Mouse (Mus musculus) adipose tissue, adult 10 weeks (tissue): ENCODE data around the gene Tcf25. TPM values are rescaled to one million over a fixed set of nuclear protein-coding genes. Genes with fewer than 3 reads are reported as not detected.

Source experiments
- polyA plus RNA-seq: library from polyadenylated mRNA; stranded (reverse); fragments of 350-450 nt; fragmentation: Illumina TruSeq; extraction: RNeasy Lipid Tissue Mini Kit (QIAGEN cat#74804); gene quantifications from one replicate; pipeline ENCODE4 v1.2.3, GENCODE M21; 2014; ENCODE audit warnings: low read depth, low replicate concordance

The Tcf25 gene
- 213 TPM for polyA plus RNA-seq

GRCm38 (mm10) chr8:123373403-123374238 lies at the start of gene Tcf25:
Gene Tcf25 (plus strand): TSS chr8:123373753.

DNA sequence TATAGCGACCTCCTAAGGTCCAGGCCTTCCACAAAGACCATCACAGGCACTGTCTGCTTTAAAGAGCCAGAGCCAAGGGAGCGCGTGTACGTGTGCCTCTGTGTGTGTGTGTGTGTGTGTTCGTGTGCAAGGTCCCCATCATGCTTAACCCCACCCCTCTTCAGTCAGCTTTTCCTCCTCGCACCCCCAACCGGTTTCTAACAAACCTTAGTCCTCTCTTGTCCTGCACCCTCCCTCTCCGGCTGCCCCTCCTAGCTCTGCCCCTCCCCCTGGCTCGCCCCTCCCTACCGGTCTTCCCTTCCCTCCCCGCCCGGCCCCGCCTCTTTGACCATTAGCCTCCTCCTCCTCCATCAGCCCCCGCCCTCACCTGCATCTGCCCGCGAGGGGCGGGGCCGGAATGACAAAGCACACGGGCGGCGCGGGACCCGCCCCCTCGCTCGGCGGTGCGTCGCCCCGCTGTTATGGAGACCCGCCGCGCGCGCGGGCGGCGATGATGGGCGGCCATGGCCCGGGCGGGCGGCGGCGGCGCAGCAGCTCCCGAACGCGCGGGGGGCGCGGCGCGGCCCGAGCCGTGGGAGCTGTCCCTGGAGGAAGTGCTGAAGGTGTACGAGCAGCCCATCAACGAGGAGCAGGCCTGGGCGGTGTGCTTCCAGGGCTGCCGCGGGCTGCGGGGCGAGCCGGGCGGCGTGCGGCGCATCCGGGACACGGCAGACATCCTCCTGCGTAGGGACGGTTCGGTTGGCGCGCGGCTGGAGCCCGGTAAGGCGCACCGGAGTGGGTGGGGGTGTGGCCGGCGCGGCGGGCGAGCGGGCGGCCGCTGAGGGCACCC lies 41.1 kb upstream of the Tcf25 start, which contains the start of gene Spire2:
Gene Spire2 (plus strand): TSS at position 452 of the 829 bp plus-strand sequence.

GRCm38 (mm10) chr8:123406786-123407185 lies 33.2 kb downstream of the Tcf25 start, which contains the start of gene Mc1r:
Gene Mc1r (plus strand): TSS chr8:123407107.

DNA sequence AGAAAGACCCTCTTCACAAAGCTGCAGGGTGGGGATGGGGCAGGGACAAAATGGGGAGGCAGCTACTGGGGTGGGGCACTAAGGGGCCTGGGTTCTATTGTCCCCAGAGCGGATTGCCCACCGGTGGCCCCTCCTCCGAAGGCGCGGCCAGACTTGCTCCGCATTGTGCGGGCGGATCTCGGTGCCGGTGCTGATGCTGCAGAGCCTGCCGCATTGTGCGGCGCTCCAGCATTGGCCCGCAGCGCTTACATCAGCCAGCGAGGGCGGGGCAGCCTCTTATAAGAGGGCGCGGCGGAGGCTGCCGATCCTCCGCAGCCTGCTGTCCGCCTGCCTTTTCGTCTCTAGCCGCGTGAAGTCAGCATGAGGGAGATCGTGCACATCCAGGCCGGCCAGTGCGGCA lies 37.7 kb downstream of the Tcf25 start, which contains the start of gene Tubb3:
Gene Tubb3 (plus strand): TSS at position 179 of the 400 bp plus-strand sequence.

GRCm38 (mm10) chr8:123423441-123423840 lies 49.9 kb downstream of the Tcf25 start, which contains the start of gene Def8:
Gene Def8 (plus strand): TSS chr8:123423527.

Other genes with a start within 250 kb of the Tcf25 start
- gene Sult5a1, start 215.4 kb upstream of the Tcf25 start, polyA plus RNA-seq, result 48.9 TPM
- gene Dpep1, start 187.5 kb upstream of the Tcf25 start, polyA plus RNA-seq, result 79.5 TPM
- gene Chmp1a, start 161.0 kb upstream of the Tcf25 start, polyA plus RNA-seq, result 103 TPM
- gene Spata33, start 160.9 kb upstream of the Tcf25 start, polyA plus RNA-seq, result 30.3 TPM
- gene Cdk10, start 148.9 kb upstream of the Tcf25 start, polyA plus RNA-seq, result 53.8 TPM
- gene Spata2l, start 137.5 kb upstream of the Tcf25 start, polyA plus RNA-seq, result 8.1 TPM
- gene Zfp276, start 119.6 kb upstream of the Tcf25 start, polyA plus RNA-seq, result 19.5 TPM
- 21.3 TPM for gene Vps9d1, start 119.4 kb upstream of the Tcf25 start, polyA plus RNA-seq
- gene Fanca, start 55.2 kb upstream of the Tcf25 start, polyA plus RNA-seq, result 42.5 TPM
- gene Spire2, start 41.0 kb upstream of the Tcf25 start, polyA plus RNA-seq, result 2.4 TPM
- gene Mc1r, start 33.4 kb downstream of the Tcf25 start, polyA plus RNA-seq, result not detected
- 0.84 TPM for gene Tubb3, start 37.7 kb downstream of the Tcf25 start, polyA plus RNA-seq
- 30.5 TPM for gene Def8, start 49.8 kb downstream of the Tcf25 start, polyA plus RNA-seq
- 27.3 TPM for gene Afg3l1, start 104.2 kb downstream of the Tcf25 start, polyA plus RNA-seq
- gene Dbndd1, start 141.7 kb downstream of the Tcf25 start, polyA plus RNA-seq, result 3.1 TPM
- 17.9 TPM for gene Gas8, start 145.1 kb downstream of the Tcf25 start, polyA plus RNA-seq